Mouse (Mus musculus): ENCODE measurements around the gene Arhgef25. TPM values are rescaled to one million over a fixed set of nuclear protein-coding genes. Genes with fewer than 3 reads are reported as not detected.

Gene Arhgef25
- polyA plus RNA-seq, 2 experiments: 3.4 to 7.7 TPM

- H3K9me3 ChIP-seq (ENCODE audit: control insufficient read depth, low read length): no peaks in the 10 kb centered on the region
- no peaks in the 10 kb centered on the region for H3K36me3 ChIP-seq (replicated peaks; ENCODE audit: control insufficient read depth, insufficient read depth, low read depth)
- DNase-seq (ENCODE audit: low read depth in 3 of 3, low spot score in 3 of 3) (no peak), ATAC-seq (ENCODE audit: insufficient read depth) (no peak)
- TF ChIP-seq CTCF (IDR thresholded peaks at IDR 0.05; ENCODE audit: low read depth) (no peak), EP300 (IDR thresholded peaks at IDR 0.05; ENCODE audit: low read depth) (no peak)
- peaks cover 11 to 13% of the 10 kb centered on the region in 2 experiments for H3K4me1 ChIP-seq (replicated peaks; ENCODE audit: control insufficient read depth in 2 of 2, insufficient read depth in 2 of 2, low read length in 1 of 2)
- H3K27ac ChIP-seq: no peak overlapping the region
- H3K4me3 ChIP-seq (ENCODE audit: insufficient read depth in 1 of 2, low read depth in 2 of 2, low read length in 2 of 2): no peak overlapping the region
- no peak overlapping the region for H3K4me2 ChIP-seq (ENCODE audit: low read depth)
- WGBS (ENCODE audit: insufficient replicate concordance): 63% methylated on average over 7 of the region's 7 CpGs
- no peak overlapping the region for H3K9ac ChIP-seq (replicated peaks)
- peaks cover 28% of the 10 kb centered on the region for H3K27me3 ChIP-seq (ENCODE audit: control insufficient read depth, insufficient read depth, low read length)
Measured at GRCm38 (mm10) chr10:127174170-127174569, 15.7 kb downstream of the Arhgef25 start.

GRCm38 (mm10) chr10:127173148-127174065 is 16.5 kb downstream of the Arhgef25 start:
- Histone ChIP-seq H3K9me3 (ENCODE audit: control insufficient read depth, low read length) (no peaks in the 10 kb centered on the region), H3K27me3 (ENCODE audit: control insufficient read depth, insufficient read depth, low read length) (peaks cover 21% of the 10 kb centered on the region), H3K9ac (replicated peaks) (no peak overlapping the region), H3K27ac (no peak overlapping the region), H3K4me2 (ENCODE audit: low read depth) (no peak overlapping the region), H3K36me3 (replicated peaks; ENCODE audit: control insufficient read depth, insufficient read depth, low read depth) (no peaks in the 10 kb centered on the region), H3K4me3 (ENCODE audit: insufficient read depth in 1 of 2, low read depth in 2 of 2, low read length in 2 of 2) (no peak overlapping the region), H3K4me1 (replicated peaks; ENCODE audit: control insufficient read depth in 2 of 2, insufficient read depth in 2 of 2, low read length in 1 of 2) (peaks cover 11 to 13% of the 10 kb centered on the region in 2 experiments)
- ATAC-seq (ENCODE audit: insufficient read depth) (no peak), DNase-seq (ENCODE audit: low read depth in 3 of 3, low spot score in 3 of 3) (no peak)
- WGBS (ENCODE audit: insufficient replicate concordance): 65% methylated on average over 16 of the region's 16 CpGs
- TF ChIP-seq CTCF (IDR thresholded peaks at IDR 0.05; ENCODE audit: low read depth): no peak
- no peak for TF ChIP-seq EP300 (IDR thresholded peaks at IDR 0.05; ENCODE audit: low read depth)

GRCm38 (mm10) chr10:127171631-127172200 is 18.2 kb downstream of the Arhgef25 start:
- Histone ChIP-seq H3K9me3 (ENCODE audit: control insufficient read depth, low read length) (no peaks in the 10 kb centered on the region), H3K27me3 (ENCODE audit: control insufficient read depth, insufficient read depth, low read length) (peaks cover 11% of the 10 kb centered on the region), H3K36me3 (replicated peaks; ENCODE audit: control insufficient read depth, insufficient read depth, low read depth) (no peaks in the 10 kb centered on the region), H3K4me1 (replicated peaks; ENCODE audit: control insufficient read depth in 2 of 2, insufficient read depth in 2 of 2, low read length in 1 of 2) (peaks cover 2 to 8% of the 10 kb centered on the region in 2 experiments; a peak in 3 of 4 replicates), H3K4me3 (ENCODE audit: insufficient read depth in 1 of 2, low read depth in 2 of 2, low read length in 2 of 2) (no peak overlapping the region), H3K4me2 (ENCODE audit: low read depth) (no peak overlapping the region), H3K27ac (no peak overlapping the region), H3K9ac (replicated peaks) (no peak overlapping the region)
- ATAC-seq (ENCODE audit: insufficient read depth): no peak
- 77% methylated on average over 15 of the region's 15 CpGs for WGBS (ENCODE audit: insufficient replicate concordance)
- no peak for TF ChIP-seq EP300 (IDR thresholded peaks at IDR 0.05; ENCODE audit: low read depth)
- TF ChIP-seq CTCF (IDR thresholded peaks at IDR 0.05; ENCODE audit: low read depth): no peak
- no peak for DNase-seq (ENCODE audit: low read depth in 3 of 3, low spot score in 3 of 3)

GRCm38 (mm10) chr10:127170837-127171272 is 19.0 kb downstream of the Arhgef25 start:
- Histone ChIP-seq H3K36me3 (replicated peaks; ENCODE audit: control insufficient read depth, insufficient read depth, low read depth) (no peaks in the 10 kb centered on the region), H3K9ac (replicated peaks) (no peak overlapping the region), H3K9me3 (ENCODE audit: control insufficient read depth, low read length) (no peaks in the 10 kb centered on the region), H3K27me3 (ENCODE audit: control insufficient read depth, insufficient read depth, low read length) (peaks cover 16% of the 10 kb centered on the region), H3K4me3 (ENCODE audit: insufficient read depth in 1 of 2, low read depth in 2 of 2, low read length in 2 of 2) (peak overlapping the region; percentile 45 to 59), H3K4me2 (ENCODE audit: low read depth) (peak overlapping the region; percentile 70), H3K4me1 (replicated peaks; ENCODE audit: control insufficient read depth in 2 of 2, insufficient read depth in 2 of 2, low read length in 1 of 2) (peaks cover 4 to 13% of the 10 kb centered on the region in 2 experiments; a peak in 3 of 4 replicates), H3K27ac (no peak overlapping the region)
- 2% methylated on average over 29 of the region's 29 CpGs for WGBS (ENCODE audit: insufficient replicate concordance)
- DNase-seq (ENCODE audit: low read depth in 3 of 3, low spot score in 3 of 3) (peak in 1 of 3 experiments; percentile 62), ATAC-seq (ENCODE audit: insufficient read depth) (peak; percentile 73)
- TF ChIP-seq CTCF (IDR thresholded peaks at IDR 0.05; ENCODE audit: low read depth) (peak; percentile 95), EP300 (IDR thresholded peaks at IDR 0.05; ENCODE audit: low read depth) (no peak)

GRCm38 (mm10) chr10:127170002-127170401 is 19.9 kb downstream of the Arhgef25 start:
- no peak for TF ChIP-seq EP300 (IDR thresholded peaks at IDR 0.05; ENCODE audit: low read depth)
- peak; percentile 53 for TF ChIP-seq CTCF (IDR thresholded peaks at IDR 0.05; ENCODE audit: low read depth)
- Histone ChIP-seq H3K27me3 (ENCODE audit: control insufficient read depth, insufficient read depth, low read length) (peaks cover 24% of the 10 kb centered on the region), H3K36me3 (replicated peaks; ENCODE audit: control insufficient read depth, insufficient read depth, low read depth) (no peaks in the 10 kb centered on the region), H3K27ac (no peak overlapping the region), H3K9ac (replicated peaks) (no peak overlapping the region), H3K4me1 (replicated peaks; ENCODE audit: control insufficient read depth in 2 of 2, insufficient read depth in 2 of 2, low read length in 1 of 2) (peaks cover 4 to 13% of the 10 kb centered on the region in 2 experiments; a peak in 3 of 4 replicates), H3K4me3 (ENCODE audit: insufficient read depth in 1 of 2, low read depth in 2 of 2, low read length in 2 of 2) (no peak overlapping the region), H3K9me3 (ENCODE audit: control insufficient read depth, low read length) (no peaks in the 10 kb centered on the region), H3K4me2 (ENCODE audit: low read depth) (peak overlapping the region; percentile 70)
- 7% methylated on average over 22 of the region's 22 CpGs for WGBS (ENCODE audit: insufficient replicate concordance)
- no peak for ATAC-seq (ENCODE audit: insufficient read depth)
- no peak for DNase-seq (ENCODE audit: low read depth in 3 of 3, low spot score in 3 of 3)

All from liver, embryonic 14.5 days (tissue).